Mouse (Mus musculus) gastrocnemius, postnatal 4 days (tissue): ENCODE data around the gene Svop. TPM values are rescaled to one million over a fixed set of nuclear protein-coding genes. Genes with fewer than 3 reads are reported as not detected.

Experiments
- DNase-seq, 2 experiments: peaks; one replicate each; pipeline ENCODE4 v3.0.0; 2021 to 2022; ENCODE audit warnings: low spot score in 2 of 2, mixed read lengths in 2 of 2
- total RNA-seq, 2 experiments: library from RNA; stranded (reverse); gene quantifications; 2 replicates each; pipeline ENCODE4 v1.2.3; 2021

The Svop gene
- total RNA-seq, 2 experiments from 2014 or later, result not detected

DNA sequence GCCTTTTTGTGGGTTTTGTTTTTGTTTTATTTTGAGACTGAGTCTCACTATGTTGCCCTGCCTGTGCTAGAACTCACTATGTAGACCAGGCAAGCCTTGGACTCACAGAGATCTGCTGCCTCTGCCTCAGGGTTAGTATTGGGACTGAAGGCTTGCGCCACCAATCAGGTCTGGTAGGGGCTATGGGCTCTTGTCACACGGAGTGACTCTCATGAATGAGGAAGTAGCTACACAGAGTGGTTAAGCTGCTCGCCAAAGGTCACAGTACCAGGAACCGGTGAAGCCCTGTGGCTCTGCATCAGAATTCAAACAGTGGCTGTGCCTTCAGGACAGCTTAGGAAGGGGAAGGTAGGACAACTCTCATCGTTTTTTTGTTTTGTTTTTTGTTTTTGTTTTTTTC, 92.0 kb downstream of the Svop start:
- DNase-seq, result no peak

DNA sequence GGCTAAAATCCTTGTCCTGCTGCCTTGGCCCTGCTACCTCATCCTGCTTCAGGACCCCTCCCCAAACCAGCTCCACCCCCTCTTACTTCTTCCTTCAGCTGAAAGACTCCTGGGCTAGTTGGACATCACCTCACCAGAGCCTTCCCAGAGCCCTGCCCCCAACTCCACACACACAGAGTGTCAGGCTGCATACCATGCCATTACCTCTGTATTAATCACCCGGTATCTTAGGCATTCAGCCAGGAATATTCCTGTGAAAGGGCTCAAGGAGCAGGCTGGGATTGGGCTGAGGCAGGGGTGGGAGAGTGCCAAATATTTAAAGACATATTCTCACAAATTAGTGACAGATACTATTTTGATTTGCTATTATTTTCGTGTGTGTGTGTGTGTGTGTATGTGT, 94.9 kb downstream of the Svop start:
- no peak for DNase-seq

- peak; percentile 92 to 95 for DNase-seq
Observed at GRCm38 (mm10) chr5:113993487-113994465, 97.6 kb downstream of the Svop start, which contains the start of gene Ssh1. Gene Ssh1 (minus strand): TSS chr5:113993894.

DNA sequence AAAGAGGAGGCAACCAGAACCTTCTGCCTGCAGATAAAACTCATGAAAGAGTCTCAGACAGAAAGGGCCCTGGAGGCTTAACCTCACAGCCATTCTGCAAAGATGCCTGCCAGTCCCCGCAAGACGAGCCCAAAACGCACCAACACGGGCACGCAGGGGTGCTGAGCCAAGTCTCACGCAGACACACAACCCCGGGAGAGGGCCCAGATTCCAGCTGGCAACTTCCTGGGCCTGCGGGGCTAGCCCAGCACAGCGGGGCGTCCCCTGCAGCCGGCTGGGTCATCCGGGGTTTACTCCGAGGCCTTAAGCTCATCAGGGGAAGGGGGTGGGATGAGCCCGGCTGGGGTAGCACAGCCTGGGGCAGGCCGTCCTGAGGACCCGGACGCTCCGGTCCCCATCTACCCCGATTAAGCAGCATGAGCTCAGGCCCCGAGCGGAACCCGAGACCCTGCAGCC, 98.3 kb downstream of the Svop start:
- DNase-seq, result peak; percentile 37 to 61

GRCm38 (mm10) chr5:113992339-113992831, 99.0 kb downstream of the Svop start:
- DNase-seq, result peak; percentile 23 to 60

DNA sequence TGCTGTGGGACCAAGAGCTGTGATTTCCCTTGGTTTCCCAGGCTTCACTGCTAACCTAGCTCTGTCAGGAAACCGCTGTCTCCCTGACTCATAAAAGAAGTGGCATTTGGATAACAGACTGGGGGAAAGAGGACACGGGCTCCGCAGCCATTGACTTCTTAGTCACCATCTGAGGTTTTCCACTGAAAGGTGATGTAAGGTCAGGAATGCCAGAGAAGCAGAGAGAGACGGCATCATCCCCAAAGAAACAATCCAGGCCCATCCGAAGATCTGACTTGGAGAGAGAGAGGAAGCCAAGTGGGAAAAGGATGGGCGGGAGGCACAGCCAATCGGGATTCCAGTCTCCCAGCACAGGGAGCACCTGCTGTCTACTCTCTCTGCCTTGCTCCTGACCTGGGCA, 100.2 kb downstream of the Svop start:
- no peak for DNase-seq

- no peak for DNase-seq
Observed at GRCm38 (mm10) chr5:113990593-113990992, 100.8 kb downstream of the Svop start.

GRCm38 (mm10) chr5:113989437-113990024, 101.8 kb downstream of the Svop start:
- DNase-seq, result no peak

GRCm38 (mm10) chr5:113986182-113986961, 105.0 kb downstream of the Svop start:
- DNase-seq, result peak; percentile 43 to 63

- no peak for DNase-seq
Observed at GRCm38 (mm10) chr5:113985737-113986136, 105.6 kb downstream of the Svop start.

- no peak for DNase-seq
Observed at GRCm38 (mm10) chr5:113984025-113984740, 107.2 kb downstream of the Svop start.

DNA sequence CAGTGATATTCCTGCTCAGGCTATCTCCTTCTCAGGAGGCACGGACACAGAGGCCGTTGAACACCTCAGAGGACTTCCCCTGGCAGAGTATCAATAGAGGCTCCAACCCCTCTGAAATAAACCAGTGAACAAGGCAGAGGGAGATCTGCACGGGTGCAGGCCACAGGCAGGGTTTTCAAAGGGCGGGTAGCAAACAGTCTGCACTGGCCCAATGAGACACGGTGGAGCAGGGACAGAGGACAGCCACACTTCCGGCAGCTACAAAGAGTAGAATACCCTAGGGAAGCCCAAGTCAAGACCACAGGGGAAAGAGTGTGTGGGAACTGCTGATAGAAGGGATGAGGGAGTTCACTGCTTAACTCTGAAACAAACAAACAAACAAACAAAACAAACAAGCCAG, 107.8 kb downstream of the Svop start:
- DNase-seq, result no peak

DNA sequence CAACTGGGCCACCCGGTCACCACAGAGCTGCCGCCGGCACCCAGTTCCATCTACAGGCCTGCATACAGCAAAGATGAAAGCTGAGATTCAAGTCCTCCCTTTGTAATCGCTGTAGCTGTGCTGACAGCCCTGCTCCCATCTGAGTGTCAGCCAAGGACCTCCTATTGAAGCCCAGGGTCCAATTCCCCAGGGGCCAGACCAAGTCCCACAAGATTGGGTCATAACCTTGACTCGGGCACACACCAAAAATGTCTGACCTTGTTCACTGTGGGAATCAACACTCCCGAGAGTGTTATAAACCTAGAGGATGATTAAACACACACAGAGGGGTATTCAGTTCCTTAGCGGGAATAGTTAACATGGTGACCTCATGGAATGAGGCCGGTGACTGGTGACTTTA, 109.5 kb downstream of the Svop start:
- no peak for DNase-seq

GRCm38 (mm10) chr5:113981171-113981570, 110.2 kb downstream of the Svop start:
- DNase-seq, result no peak

DNA sequence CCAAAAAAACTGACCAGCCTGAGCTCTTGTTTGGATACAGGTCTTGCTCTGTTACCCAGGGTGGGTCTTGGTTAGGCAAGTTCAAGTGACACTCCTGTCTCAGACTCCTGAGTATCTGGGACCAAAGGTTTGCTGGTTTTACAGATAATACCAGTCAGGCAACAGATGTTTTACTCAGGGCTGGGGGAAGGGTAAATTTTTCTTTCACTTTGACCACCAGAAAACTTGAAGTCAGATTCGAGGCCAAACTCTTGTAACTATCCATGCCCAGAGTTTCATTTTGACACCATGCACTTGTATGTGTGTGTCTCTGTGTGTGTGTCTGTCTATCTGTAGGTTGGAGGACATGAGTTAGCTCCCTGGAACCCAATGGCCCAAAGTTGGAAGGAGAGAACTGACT, 110.9 kb downstream of the Svop start:
- DNase-seq, result no peak

GRCm38 (mm10) chr5:113977309-113977708, 114.1 kb downstream of the Svop start:
- no peak for DNase-seq
